Mouse (Mus musculus): ENCODE measurements at regions not wholly inside any gene's neighbourhood (a gene's known extent, or its start where the extent isn't known, plus 50 kb on each side); places are given as distances from the start of the nearest gene placed in this dataset.

GRCm38 (mm10) chr8:60790453-60790852 is 99.8 kb upstream of the Hpf1 start:
- 88% methylated on average over 3 of the region's 3 CpGs for WGBS

GRCm38 (mm10) chr8:60792518-60792917 is 97.7 kb upstream of the Hpf1 start:
- WGBS: 73% methylated on average over 1 of the region's 1 CpGs
- Histone ChIP-seq H3K4me2 (no peak overlapping the region), H3K27me3 (replicated peaks) (no peaks in the 10 kb centered on the region), H3K36me3 (no peaks in the 10 kb centered on the region), H3K4me3 (replicated peaks) (no peak overlapping the region), H3K9me3 (no peaks in the 10 kb centered on the region), H3K27ac (no peak overlapping the region), H3K9ac (no peak overlapping the region), H3K4me1 (no peaks in the 10 kb centered on the region)
- ATAC-seq (ENCODE audit: insufficient read depth, low FRiP score, low read depth): no peak

More at GRCm38 (mm10) chr8:60790453-60790852, 99.8 kb upstream of the Hpf1 start:
- ATAC-seq (ENCODE audit: insufficient read depth, low FRiP score, low read depth): no peak
- Histone ChIP-seq H3K27me3 (replicated peaks) (no peaks in the 10 kb centered on the region), H3K9me3 (no peaks in the 10 kb centered on the region), H3K4me3 (replicated peaks) (no peak overlapping the region), H3K27ac (no peak overlapping the region), H3K9ac (no peak overlapping the region), H3K4me2 (no peak overlapping the region), H3K36me3 (no peaks in the 10 kb centered on the region), H3K4me1 (no peaks in the 10 kb centered on the region)

DNA sequence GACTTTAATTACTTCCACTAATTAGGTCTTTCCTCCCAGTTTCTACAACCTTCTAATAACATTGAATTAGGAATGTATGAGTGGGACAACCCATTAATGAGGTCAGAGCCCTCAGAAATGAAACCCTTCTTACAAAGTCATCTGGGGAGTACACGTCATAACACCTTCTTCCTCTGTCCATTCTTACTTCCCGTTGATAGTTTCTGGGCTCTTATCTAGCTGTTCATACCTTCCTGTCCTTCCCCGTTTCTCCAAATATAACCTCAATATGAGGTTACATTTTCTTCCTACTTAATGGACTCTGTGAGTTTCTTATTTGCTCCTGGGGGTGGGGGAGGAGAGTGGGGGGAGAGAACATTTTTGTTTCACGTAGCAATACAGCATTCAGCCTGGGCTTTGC is 85.4 kb upstream of the Hpf1 start:
- Histone ChIP-seq H3K4me1 (no peaks in the 10 kb centered on the region), H3K36me3 (no peaks in the 10 kb centered on the region), H3K9ac (no peak overlapping the region), H3K4me2 (no peak overlapping the region), H3K27me3 (replicated peaks) (no peaks in the 10 kb centered on the region), H3K27ac (no peak overlapping the region), H3K9me3 (no peaks in the 10 kb centered on the region), H3K4me3 (replicated peaks) (no peak overlapping the region)
- no peak for ATAC-seq (ENCODE audit: insufficient read depth, low FRiP score, low read depth)
- WGBS: 72% methylated on average over 4 of the region's 4 CpGs

- Histone ChIP-seq H3K9ac (no peak overlapping the region), H3K27me3 (replicated peaks) (no peaks in the 10 kb centered on the region), H3K27ac (no peak overlapping the region), H3K36me3 (no peaks in the 10 kb centered on the region), H3K4me1 (no peaks in the 10 kb centered on the region), H3K4me3 (replicated peaks) (no peak overlapping the region), H3K9me3 (no peaks in the 10 kb centered on the region), H3K4me2 (no peak overlapping the region)
- 79% methylated on average over 3 of the region's 3 CpGs for WGBS
- ATAC-seq (ENCODE audit: insufficient read depth, low FRiP score, low read depth): no peak; the same call in 1 of the 2 replicates
Observed at GRCm38 (mm10) chr8:60806772-60807171, 83.4 kb upstream of the Hpf1 start.

DNA sequence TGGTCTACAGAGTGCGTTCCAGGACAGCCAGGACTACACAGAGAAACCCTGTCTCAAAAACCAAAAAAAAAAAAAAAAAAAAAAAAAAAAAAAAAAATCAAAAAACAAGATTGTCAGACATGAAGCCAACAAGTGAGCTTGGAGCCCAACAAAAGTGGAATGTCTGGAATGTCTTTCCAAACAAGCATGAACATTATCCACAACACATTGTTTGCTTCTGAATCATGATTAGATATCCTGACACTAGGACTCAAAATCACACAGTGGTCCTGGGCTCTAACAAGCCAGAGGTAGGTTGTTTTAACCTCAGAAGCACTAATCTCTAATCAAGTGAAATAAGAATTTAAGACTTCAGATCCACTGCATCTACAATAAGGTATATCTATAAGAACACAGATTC is 80.4 kb upstream of the Hpf1 start:
- no peak for ATAC-seq (ENCODE audit: insufficient read depth, low FRiP score, low read depth)
- Histone ChIP-seq H3K36me3 (no peaks in the 10 kb centered on the region), H3K4me1 (no peaks in the 10 kb centered on the region), H3K4me2 (no peak overlapping the region), H3K27ac (no peak overlapping the region), H3K27me3 (replicated peaks) (no peaks in the 10 kb centered on the region), H3K4me3 (replicated peaks) (no peak overlapping the region), H3K9ac (no peak overlapping the region), H3K9me3 (no peaks in the 10 kb centered on the region)
- WGBS: 89% methylated on average over 1 of the region's 1 CpGs

- H3K9me3 ChIP-seq: no peaks in the 10 kb centered on the region
- H3K36me3 ChIP-seq: no peaks in the 10 kb centered on the region
- no peak overlapping the region for H3K9ac ChIP-seq
- no peaks in the 10 kb centered on the region for H3K27me3 ChIP-seq (replicated peaks)
- no peak overlapping the region for H3K27ac ChIP-seq
- no peak overlapping the region for H3K4me3 ChIP-seq (replicated peaks)
- no peaks in the 10 kb centered on the region for H3K4me1 ChIP-seq
- no peak overlapping the region for H3K4me2 ChIP-seq
- WGBS: 74% methylated on average over 4 of the region's 4 CpGs
- ATAC-seq (ENCODE audit: insufficient read depth, low FRiP score, low read depth): no peak
Observed at GRCm38 (mm10) chr8:60810955-60811354, 79.3 kb upstream of the Hpf1 start.

GRCm38 (mm10) chr8:60825676-60826442 is 64.4 kb upstream of the Hpf1 start:
- H3K4me2 ChIP-seq: no peak overlapping the region
- H3K27me3 ChIP-seq (replicated peaks): no peaks in the 10 kb centered on the region
- no peaks in the 10 kb centered on the region for H3K9me3 ChIP-seq
- no peak for ATAC-seq (ENCODE audit: insufficient read depth, low FRiP score, low read depth)
- H3K36me3 ChIP-seq: no peaks in the 10 kb centered on the region
- H3K27ac ChIP-seq: no peak overlapping the region
- 70% methylated on average over 11 of the region's 11 CpGs for WGBS
- H3K9ac ChIP-seq: no peak overlapping the region
- no peaks in the 10 kb centered on the region for H3K4me1 ChIP-seq
- no peak overlapping the region for H3K4me3 ChIP-seq (replicated peaks)

DNA sequence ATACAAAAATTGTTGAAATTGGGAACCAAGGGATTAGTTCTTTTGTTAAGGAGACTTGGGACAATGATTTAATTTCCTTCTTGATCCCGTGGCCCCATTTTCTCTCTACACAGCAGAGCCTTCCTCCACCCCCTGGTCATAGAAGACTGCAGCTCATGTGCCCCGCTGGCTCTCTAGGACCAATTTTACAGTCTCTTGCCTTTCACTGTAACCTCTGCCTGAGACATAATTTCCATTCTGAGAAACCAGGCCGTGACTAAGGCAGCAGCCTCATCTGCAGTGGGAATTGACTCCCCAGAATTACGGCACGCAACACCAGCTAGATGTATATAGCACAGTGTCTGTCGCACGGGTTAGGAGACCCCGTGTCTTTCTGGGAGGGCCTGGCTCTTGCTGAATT is 63.0 kb upstream of the Hpf1 start:
- H3K4me1 ChIP-seq: no peaks in the 10 kb centered on the region
- no peaks in the 10 kb centered on the region for H3K27me3 ChIP-seq (replicated peaks)
- H3K9ac ChIP-seq: no peak overlapping the region
- no peak overlapping the region for H3K4me2 ChIP-seq
- no peak overlapping the region for H3K27ac ChIP-seq
- ATAC-seq (ENCODE audit: insufficient read depth, low FRiP score, low read depth): no peak
- H3K36me3 ChIP-seq: no peaks in the 10 kb centered on the region
- 90% methylated on average over 8 of the region's 8 CpGs for WGBS
- no peaks in the 10 kb centered on the region for H3K9me3 ChIP-seq
- no peak overlapping the region for H3K4me3 ChIP-seq (replicated peaks)

- WGBS: 86% methylated on average over 4 of the region's 4 CpGs
- no peak overlapping the region for H3K27ac ChIP-seq
Observed at GRCm38 (mm10) chr8:60829093-60829492, 61.1 kb upstream of the Hpf1 start.

GRCm38 (mm10) chr8:60830556-60830955 is 59.7 kb upstream of the Hpf1 start:
- H3K9me3 ChIP-seq: no peaks in the 10 kb centered on the region
- H3K27ac ChIP-seq: no peak overlapping the region
- H3K4me1 ChIP-seq: no peaks in the 10 kb centered on the region

More at GRCm38 (mm10) chr8:60829093-60829492, 61.1 kb upstream of the Hpf1 start:
- Histone ChIP-seq H3K9me3 (no peaks in the 10 kb centered on the region), H3K9ac (no peak overlapping the region), H3K4me1 (no peaks in the 10 kb centered on the region), H3K27me3 (replicated peaks) (no peaks in the 10 kb centered on the region), H3K4me3 (replicated peaks) (no peak overlapping the region), H3K36me3 (no peaks in the 10 kb centered on the region), H3K4me2 (no peak overlapping the region)
- no peak for ATAC-seq (ENCODE audit: insufficient read depth, low FRiP score, low read depth)

GRCm38 (mm10) chr8:60838526-60838925 is 51.7 kb upstream of the Hpf1 start:
- no peaks in the 10 kb centered on the region for H3K36me3 ChIP-seq
- no peak overlapping the region for H3K4me2 ChIP-seq
- H3K4me1 ChIP-seq: no peaks in the 10 kb centered on the region
- H3K4me3 ChIP-seq (replicated peaks): no peak overlapping the region
- no peaks in the 10 kb centered on the region for H3K9me3 ChIP-seq
- no peak overlapping the region for H3K27ac ChIP-seq
- no peak for ATAC-seq (ENCODE audit: insufficient read depth, low FRiP score, low read depth)
- WGBS: 11% methylated on average over 3 of the region's 3 CpGs
- no peaks in the 10 kb centered on the region for H3K27me3 ChIP-seq (replicated peaks)
- H3K9ac ChIP-seq: no peak overlapping the region

More at GRCm38 (mm10) chr8:60830556-60830955, 59.7 kb upstream of the Hpf1 start:
- H3K9ac ChIP-seq: no peak overlapping the region
- peak; percentile 39; the same call in 1 of the 2 replicates for ATAC-seq (ENCODE audit: insufficient read depth, low FRiP score, low read depth)
- H3K36me3 ChIP-seq: no peaks in the 10 kb centered on the region
- H3K27me3 ChIP-seq (replicated peaks): no peaks in the 10 kb centered on the region
- H3K4me3 ChIP-seq (replicated peaks): no peak overlapping the region
- no peak overlapping the region for H3K4me2 ChIP-seq
- WGBS: 70% methylated on average over 1 of the region's 1 CpGs

Data from stomach, embryonic 15.5 days (tissue).